In the genomic region with DNA sequence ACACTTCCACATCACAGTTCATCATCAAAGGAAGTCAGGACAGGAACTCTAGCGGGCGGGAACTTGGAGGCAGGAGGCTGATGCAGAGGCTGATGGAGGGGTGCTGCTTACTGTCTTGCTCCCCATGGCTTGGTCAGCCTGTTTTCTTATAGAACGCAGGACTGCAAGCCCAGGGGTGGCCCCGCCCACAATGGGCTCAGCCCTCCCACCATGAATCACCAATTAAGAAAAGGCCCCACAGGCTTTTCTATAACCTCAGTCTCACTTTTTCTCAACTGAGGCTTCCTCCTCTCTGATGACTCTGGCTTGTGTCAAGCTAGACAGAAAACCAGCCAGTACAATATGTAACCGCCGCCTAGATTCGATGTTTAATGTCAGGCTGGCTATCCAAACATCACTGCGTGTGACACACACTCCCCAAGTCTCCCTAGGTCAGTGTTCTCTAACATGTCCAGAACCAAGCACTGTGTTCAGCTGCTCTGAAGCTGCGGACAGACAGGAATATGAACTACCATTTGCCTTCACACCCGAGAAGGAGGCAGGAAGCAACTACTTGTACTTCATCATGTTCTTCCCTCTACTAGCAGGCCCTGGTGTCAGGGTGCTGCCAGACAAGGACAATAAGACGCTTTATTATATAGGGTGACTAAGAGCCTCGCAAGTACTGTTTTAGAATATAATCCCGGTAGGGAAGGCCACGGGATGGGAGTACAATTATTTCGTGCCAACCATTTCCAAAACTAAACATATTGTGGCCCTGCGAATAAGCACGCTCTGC, we compare ENCODE assay signal across 8 mouse cellular contexts. TPM values are rescaled to one million over a fixed set of nuclear protein-coding genes. Genes with fewer than 3 reads are reported as not detected.
A peak's percentile ranks its signal among the peaks of the same experiment; 100 is the strongest.
DNase-seq lines count a peak whose midpoint lies in the region; ATAC-seq and TF ChIP-seq lines count a peak whose summit lies in the region.

No protein-coding gene starts in this region.

- TF ChIP-seq EP300 in heart, postnatal 0 days (IDR thresholded peaks at IDR 0.05; ENCODE audit: low read depth), result no peak

- no peaks in the 10 kb centered on the region for H3K9me3 ChIP-seq in heart, postnatal 0 days (replicated peaks; ENCODE audit: control insufficient read depth, low read length)
- no peaks in the 10 kb centered on the region for H3K9me3 ChIP-seq in midbrain, postnatal 0 days (ENCODE audit: low read length)

- peak overlapping the region; percentile 80 for H3K4me3 ChIP-seq in heart, postnatal 0 days (ENCODE audit: low read depth, low read length)
- peak overlapping the region; percentile 75 for H3K4me3 ChIP-seq in liver, adult 2 months (ENCODE audit: insufficient read depth, low read depth, low read length)
- H3K4me3 ChIP-seq in midbrain, postnatal 0 days (ENCODE audit: low read depth, low read length), result peak overlapping the region; percentile 93

- peak overlapping the region; percentile 65 for H3K4me2 ChIP-seq in heart, postnatal 0 days (ENCODE audit: low read depth, low read length)
- peak overlapping the region; percentile 77 for H3K4me2 ChIP-seq in midbrain, postnatal 0 days (ENCODE audit: low read depth, low read length, poor library complexity, severe bottlenecking)

- H3K27me3 ChIP-seq in heart, postnatal 0 days (ENCODE audit: control insufficient read depth, insufficient read depth, low read length), result no peaks in the 10 kb centered on the region
- no peaks in the 10 kb centered on the region for H3K27me3 ChIP-seq in liver, adult 2 months (ENCODE audit: control insufficient read depth, insufficient read depth, low read length)
- H3K27me3 ChIP-seq in midbrain, postnatal 0 days (ENCODE audit: insufficient read depth, low read length), result no peaks in the 10 kb centered on the region

- peaks cover 27% of the 10 kb centered on the region for H3K79me2 ChIP-seq in liver, adult 2 months (ENCODE audit: control insufficient read depth, insufficient read depth, low read length)

- H3K36me3 ChIP-seq in heart, postnatal 0 days (replicated peaks; ENCODE audit: control insufficient read depth, insufficient read depth, low read length), result no peaks in the 10 kb centered on the region
- no peaks in the 10 kb centered on the region for H3K36me3 ChIP-seq in liver, adult 2 months (ENCODE audit: control insufficient read depth, insufficient read depth, low read length)
- 0 out of 2 replicates have a peak, but pooled peaks cover under 1% of the 10 kb centered on the region for H3K36me3 ChIP-seq in midbrain, postnatal 0 days (ENCODE audit: insufficient read depth, low read length)

- H3K9ac ChIP-seq in heart, postnatal 0 days (replicated peaks; ENCODE audit: low read depth, low read length), result peak overlapping the region; percentile 88
- peak overlapping the region; percentile 80 for H3K9ac ChIP-seq in liver, adult 2 months (ENCODE audit: low read depth, low read length)
- H3K9ac ChIP-seq in midbrain, postnatal 0 days (replicated peaks; ENCODE audit: low read length, poor library complexity, severe bottlenecking), result peak overlapping the region; percentile 95

- peak overlapping the region; percentile 94 for H3K27ac ChIP-seq in heart, postnatal 0 days (ENCODE audit: low read depth)
- peak overlapping the region; percentile 40 for H3K27ac ChIP-seq in liver, adult 2 months (replicated peaks; ENCODE audit: insufficient read depth, low read depth, low read length)
- peak overlapping the region; percentile 93 for H3K27ac ChIP-seq in midbrain, postnatal 0 days (ENCODE audit: low read depth, low read length)

- ATAC-seq in heart, postnatal 0 days (ENCODE audit: insufficient read depth, low read depth), result no peak
- ATAC-seq in midbrain, postnatal 0 days (ENCODE audit: low FRiP score), result no peak

- WGBS in heart, postnatal 0 days, result 6% methylated on average over 17 of the region's 17 CpGs
- 31% methylated on average over 17 of the region's 17 CpGs for whole genome bisulfite sequencing in liver, adult 2 months
- WGBS in midbrain, postnatal 0 days, result 15% methylated on average over 17 of the region's 17 CpGs

- no peak for TF ChIP-seq CTCF in heart, postnatal 0 days (IDR thresholded peaks at IDR 0.05; ENCODE audit: low read depth)
- TF ChIP-seq CTCF in liver, adult 2 months (IDR thresholded peaks at IDR 0.05; ENCODE audit: low read depth, low read length), result no peak
- TF ChIP-seq CTCF in midbrain, postnatal 0 days (IDR thresholded peaks at IDR 0.05), result no peak

- no peak for TF ChIP-seq POLR2A in liver, adult 2 months (IDR thresholded peaks at IDR 0.05; ENCODE audit: extremely low read depth, insufficient read depth, low read length)

- peaks cover 35% of the 10 kb centered on the region for H3K4me1 ChIP-seq in heart, postnatal 0 days (ENCODE audit: control insufficient read depth, insufficient read depth)
- H3K4me1 ChIP-seq in liver, adult 2 months (ENCODE audit: control insufficient read depth, insufficient read depth, low read length), result peaks cover 6% of the 10 kb centered on the region
- H3K4me1 ChIP-seq in midbrain, postnatal 0 days (ENCODE audit: insufficient read depth, low read length), result peaks cover 7% of the 10 kb centered on the region

- DNase-seq in urinary bladder, postnatal 14 days (ENCODE audit: low spot score), result peak; percentile 71
- DNase-seq in urinary bladder, adult 2 months (ENCODE audit: low spot score), result no peak
- peak; percentile 64 for DNase-seq in c-Kit-positive CD71-positive TER-119-positive erythroid progenitor cells, embryonic 14.5 days (ENCODE audit: low spot score)
- DNase-seq in heart, postnatal 0 days (ENCODE audit: low spot score), result peak; percentile 53
- DNase-seq in liver, adult 2 months (ENCODE audit: extremely low read depth, low read depth, low spot score), result no peak
- peak; percentile 35 for DNase-seq in midbrain, postnatal 0 days (ENCODE audit: low spot score)
- peak; percentile 52 for DNase-seq in yolk sac, embryonic 10.5 days (ENCODE audit: low spot score)
- no peak for DNase-seq in frontal cortex, postnatal 14 days (ENCODE audit: low spot score in 2 of 2)

RNA-seq across cellular contexts. Expression of a gene that starts 1.4 kb away (rescaled TPM):
- 116 and 159 TPM in 2 replicates for polyA plus RNA-seq in urinary bladder, adult 2 months (2012; rRNA removed)
- 78.2 and 93.4 TPM in 2 replicates for total RNA-seq in heart, postnatal 0 days (2014; rRNA removed; ENCODE audit: low replicate concordance)
- polyA plus RNA-seq in heart, postnatal 0 days (2015; fragmentation: Nextera tagmentation; extraction: Ambion mirVana), result 40.0 and 46.6 TPM in 2 replicates
- total RNA-seq in liver, adult 2 months (2014; rRNA removed), result 11.8 and 14.0 TPM in 2 replicates
- 12.0 and 13.6 TPM in 2 replicates for polyA plus RNA-seq in liver, adult 2 months (2012; rRNA removed)
- total RNA-seq in midbrain, postnatal 0 days (2014; rRNA removed), result 157 and 311 TPM in 2 replicates
- 165 and 171 TPM in 2 replicates for polyA plus RNA-seq in midbrain, postnatal 0 days (2015; fragmentation: Nextera tagmentation; extraction: Ambion mirVana)

Comparison
In these comparisons a context has a peak if more than half of its experiments do, and no peak if none do; other contexts are left out.
1. DNase-seq: peak in urinary bladder, postnatal 14 days (single experiment), c-Kit-positive CD71-positive TER-119-positive erythroid progenitor cells, embryonic 14.5 days (single experiment), heart, postnatal 0 days (single experiment), midbrain, postnatal 0 days (single experiment) and yolk sac, embryonic 10.5 days (single experiment); none in urinary bladder, adult 2 months (single experiment), liver, adult 2 months (single experiment) and frontal cortex, postnatal 14 days (0 of 2).
2. H3K27ac ChIP-seq: peak in every context shown above with its lines; median percentile 94 in heart, postnatal 0 days; 93 in midbrain, postnatal 0 days; 40 in liver, adult 2 months.
3. Peak in every context shown above with its lines, with median percentiles within 50 percentile points of each other: H3K4me3 ChIP-seq and H3K9ac ChIP-seq.